8 mouse cellular contexts compared by ENCODE assay signal in genomic region chr1:133434018-133434755, GRCm38 (mm10). TPM values are rescaled to one million over a fixed set of nuclear protein-coding genes. Genes with fewer than 3 reads are reported as not detected.
A peak's percentile ranks its signal among the peaks of the same experiment; 100 is the strongest.
DNase-seq lines count a peak whose midpoint lies in the region; ATAC-seq and TF ChIP-seq lines count a peak whose summit lies in the region.

No protein-coding gene starts in this region.

- H3K27ac ChIP-seq in heart, embryonic 11.5 days (ENCODE audit: low read depth, low read length), result no peak overlapping the region
- H3K27ac ChIP-seq in kidney, postnatal 0 days, result peak overlapping the region; percentile 3; the same call in 1 of the 2 replicates
- H3K27ac ChIP-seq in liver, embryonic 13.5 days, result no peak overlapping the region

- H3K36me3 ChIP-seq in heart, embryonic 11.5 days (ENCODE audit: control insufficient read depth, insufficient read depth, low read length), result no peaks in the 10 kb centered on the region
- no peaks in the 10 kb centered on the region for H3K36me3 ChIP-seq in kidney, postnatal 0 days (ENCODE audit: insufficient read depth, low read length)
- H3K36me3 ChIP-seq in liver, embryonic 13.5 days, result no peaks in the 10 kb centered on the region

- H3K4me3 ChIP-seq in heart, embryonic 11.5 days (ENCODE audit: low read depth, low read length), result peak overlapping the region; percentile 29
- peak overlapping the region; percentile 26 for H3K4me3 ChIP-seq in kidney, postnatal 0 days (replicated peaks; ENCODE audit: low read depth, low read length)
- no peak overlapping the region for H3K4me3 ChIP-seq in liver, embryonic 13.5 days (replicated peaks)

- ATAC-seq in heart, embryonic 11.5 days (replicated peaks; ENCODE audit: insufficient number of reproducible peaks, low FRiP score, low TSS enrichment), result no peak
- peak; percentile 58; the same call in 1 of the 2 replicates for ATAC-seq in kidney, postnatal 0 days (replicated peaks; ENCODE audit: low FRiP score, low read depth)
- no peak for ATAC-seq in liver, embryonic 13.5 days (ENCODE audit: low read depth)
- ATAC-seq in monocyte, adult 5-6 weeks (replicated peaks; ENCODE audit: insufficient number of reproducible peaks, low FRiP score, low TSS enrichment, poor library complexity, severe bottlenecking), result no peak

- peaks cover 8% of the 10 kb centered on the region; the same call in 1 of the 2 replicates for H3K4me1 ChIP-seq in heart, embryonic 11.5 days (ENCODE audit: control insufficient read depth, insufficient read depth, low read length)
- H3K4me1 ChIP-seq in kidney, postnatal 0 days (replicated peaks; ENCODE audit: insufficient read depth, low read length), result no peaks in the 10 kb centered on the region; the same call in 1 of the 2 replicates
- 0 out of 2 replicates have a peak, but pooled peaks cover 3% of the 10 kb centered on the region for H3K4me1 ChIP-seq in liver, embryonic 13.5 days (replicated peaks)

- no peak for TF ChIP-seq CTCF in kidney, postnatal 0 days (IDR thresholded peaks at IDR 0.05; ENCODE audit: low read depth)

- peak overlapping the region; percentile 59 for H3K4me2 ChIP-seq in heart, embryonic 11.5 days
- peak overlapping the region; percentile 54 for H3K4me2 ChIP-seq in kidney, postnatal 0 days (ENCODE audit: low read length)
- H3K4me2 ChIP-seq in liver, embryonic 13.5 days, result peak overlapping the region; percentile 10; the same call in 1 of the 2 replicates

- WGBS in heart, embryonic 11.5 days (ENCODE audit: insufficient replicate concordance), result 15% methylated on average over 10 of the region's 12 CpGs
- 5% methylated on average over 11 of the region's 12 CpGs for WGBS in kidney, postnatal 0 days
- 25% methylated on average over 12 of the region's 12 CpGs for WGBS in liver, embryonic 13.5 days (ENCODE audit: insufficient replicate concordance)

- peaks cover 4% of the 10 kb centered on the region; the same call in 1 of the 2 replicates for H3K9me3 ChIP-seq in heart, embryonic 11.5 days (replicated peaks; ENCODE audit: control insufficient read depth, low read length)
- H3K9me3 ChIP-seq in kidney, postnatal 0 days (replicated peaks; ENCODE audit: low read length), result no peaks in the 10 kb centered on the region
- H3K9me3 ChIP-seq in liver, embryonic 13.5 days (replicated peaks), result 0 out of 2 replicates have a peak, but pooled peaks cover 3% of the 10 kb centered on the region

- peak overlapping the region; percentile 44 for H3K9ac ChIP-seq in heart, embryonic 11.5 days (ENCODE audit: low read depth, low read length)
- H3K9ac ChIP-seq in kidney, postnatal 0 days (ENCODE audit: low read depth, low read length), result peak overlapping the region; percentile 47
- H3K9ac ChIP-seq in liver, embryonic 13.5 days, result no peak overlapping the region

- peak; percentile 98 for DNase-seq in R1 (ENCODE audit: low read depth, low spot score)
- DNase-seq in cerebellum, adult 9-10 months, result peak; percentile 19
- peak; percentile 79 for DNase-seq in kidney, postnatal 0 days (ENCODE audit: low spot score)
- no peak for DNase-seq in liver, embryonic 13.5 days
- DNase-seq in ovary, postnatal 36 days (ENCODE audit: low spot score), result peak; percentile 61
- DNase-seq in thymus, postnatal 36 days, result no peak

- H3K27me3 ChIP-seq in heart, embryonic 11.5 days (ENCODE audit: control insufficient read depth, insufficient read depth, low read length), result 0 out of 2 replicates have a peak, but pooled peaks cover 2% of the 10 kb centered on the region
- H3K27me3 ChIP-seq in kidney, postnatal 0 days (ENCODE audit: insufficient read depth, low read length), result no peaks in the 10 kb centered on the region
- H3K27me3 ChIP-seq in liver, embryonic 13.5 days, result no peaks in the 10 kb centered on the region

RNA-seq across cellular contexts. Expression of gene Sox13, which starts 10.0 kb away (rescaled TPM):
- 3.3 and 3.7 TPM in 2 replicates for polyA plus RNA-seq in heart, embryonic 11.5 days (2014; fragmentation: Nextera tagmentation; extraction: Ambion mirVana)
- 12.0 and 13.7 TPM in 2 replicates for polyA plus RNA-seq in kidney, postnatal 0 days (2015; fragmentation: Nextera tagmentation; extraction: Ambion mirVana)
- polyA plus RNA-seq in liver, embryonic 13.5 days (2015; fragmentation: Nextera tagmentation; extraction: Ambion mirVana), result 1.3 and 1.5 TPM in 2 replicates
- total RNA-seq in monocyte, adult 5-6 weeks (2017), result not detected in 3 replicates

Comparison
In these comparisons a context has a peak if more than half of its experiments do, and no peak if none do; other contexts are left out.
1. DNase-seq: peak in R1 (single experiment), cerebellum, adult 9-10 months (single experiment), kidney, postnatal 0 days (single experiment) and ovary, postnatal 36 days (single experiment); none in liver, embryonic 13.5 days (single experiment) and thymus, postnatal 36 days (0 of 2).
2. Peak in every context shown above with its lines, with median percentiles within 50 percentile points of each other: H3K4me2 ChIP-seq.